Mouse (Mus musculus) myocyte (in vitro differentiated cells): ENCODE results near the gene Smtn. TPM values are rescaled to one million over a fixed set of nuclear protein-coding genes. Genes with fewer than 3 reads are reported as not detected.

ENCODE experiments used
- H3K27me3 ChIP-seq: one replicate; pipeline ENCODE4 v1.6.1; 2011; ENCODE audit not compliant: control insufficient read depth, insufficient read depth, insufficient read length
- H3K36me3 ChIP-seq: one replicate; pipeline ENCODE4 v1.6.1; 2011; ENCODE audit not compliant: control insufficient read depth, insufficient read depth
- H3K4me2 ChIP-seq: one replicate; pipeline ENCODE4 v1.6.1; 2011; ENCODE audit warnings: low read depth, control low read depth
- H3K4me3 ChIP-seq: one replicate; pipeline ENCODE4 v1.5.1; 2011; ENCODE audit warnings: mild to moderate bottlenecking, control low read depth, moderate library complexity
- H3K79me2 ChIP-seq: one replicate; pipeline ENCODE4 v1.6.1; 2011; ENCODE audit not compliant: control insufficient read depth, insufficient read depth
- H3ac ChIP-seq: one replicate; pipeline ENCODE4 v1.6.1; 2011; ENCODE audit not compliant: control insufficient read depth, insufficient read length
- CEBPB ChIP-seq: IDR thresholded peaks from 2 replicates; pipeline ENCODE4 v1.6.1; 2011; ENCODE audit warnings: mild to moderate bottlenecking, moderate library complexity; ENCODE audit not compliant: poor library complexity, insufficient read depth, severe bottlenecking
- E2F4 ChIP-seq: IDR thresholded peaks from one replicate; pipeline ENCODE4 v1.6.1; 2011; ENCODE audit warnings: mild to moderate bottlenecking, control low read depth, moderate library complexity; ENCODE audit not compliant: insufficient read depth
- MAX ChIP-seq: IDR thresholded peaks from one replicate; pipeline ENCODE4 v1.6.1; 2011; ENCODE audit warnings: low read depth, mild to moderate bottlenecking, control low read depth
- MYOD1 ChIP-seq, 3 experiments: IDR thresholded peaks; one replicate each; pipeline ENCODE4 v1.6.1; 2011; ENCODE audit warnings: control low read depth in 2 of 3, low read depth in 2 of 3, mild to moderate bottlenecking in 2 of 3, moderate library complexity in 1 of 3; ENCODE audit not compliant: insufficient read length in 2 of 3, control insufficient read depth in 1 of 3
- MYOG ChIP-seq, 3 experiments: IDR thresholded peaks; one replicate each; pipeline ENCODE4 v1.6.1; 2011; ENCODE audit warnings: control low read depth in 2 of 3, low read depth in 2 of 3, mild to moderate bottlenecking in 2 of 3; ENCODE audit not compliant: insufficient read length in 2 of 3, control insufficient read depth in 1 of 3, insufficient read depth in 1 of 3
- POLR2A ChIP-seq: IDR thresholded peaks from one replicate; pipeline ENCODE4 v1.6.1; 2011; ENCODE audit warnings: low read depth, mild to moderate bottlenecking, control low read depth, moderate library complexity; ENCODE audit not compliant: insufficient read length
- POLR2AphosphoS2 ChIP-seq: IDR thresholded peaks from one replicate; pipeline ENCODE4 v1.6.1; 2011; ENCODE audit warnings: low read depth, control low read depth; ENCODE audit not compliant: insufficient read length
- REST ChIP-seq: IDR thresholded peaks from one replicate; pipeline ENCODE4 v1.6.1; 2011; ENCODE audit warnings: mild to moderate bottlenecking, control low read depth, moderate library complexity; ENCODE audit not compliant: insufficient read depth, insufficient read length
- SRF ChIP-seq: IDR thresholded peaks from one replicate; pipeline ENCODE4 v1.6.1; 2011; ENCODE audit warnings: low read depth; ENCODE audit not compliant: control insufficient read depth, insufficient read length
- TCF12 ChIP-seq: IDR thresholded peaks from one replicate; pipeline ENCODE4 v1.6.1; 2011; ENCODE audit warnings: mild to moderate bottlenecking, control low read depth; ENCODE audit not compliant: poor library complexity, insufficient read depth, severe bottlenecking
- TCF3 ChIP-seq: IDR thresholded peaks from one replicate; pipeline ENCODE4 v1.6.1; 2011; ENCODE audit warnings: low read depth, control low read depth; ENCODE audit not compliant: insufficient read length
- USF1 ChIP-seq: IDR thresholded peaks from one replicate; pipeline ENCODE4 v1.6.1; 2011; ENCODE audit warnings: low read depth, mild to moderate bottlenecking, control low read depth, moderate library complexity
- polyA plus RNA-seq: library from polyadenylated mRNA; unstranded; fragments of >200 nt; fragmentation: generic; extraction: Trizol; gene quantifications from one replicate; pipeline ENCODE4 v1.2.1, GENCODE M21; 2012; ENCODE audit warnings: missing spikeins

The Smtn gene
- polyA plus RNA-seq, 1 experiment, result 141 TPM

DNA sequence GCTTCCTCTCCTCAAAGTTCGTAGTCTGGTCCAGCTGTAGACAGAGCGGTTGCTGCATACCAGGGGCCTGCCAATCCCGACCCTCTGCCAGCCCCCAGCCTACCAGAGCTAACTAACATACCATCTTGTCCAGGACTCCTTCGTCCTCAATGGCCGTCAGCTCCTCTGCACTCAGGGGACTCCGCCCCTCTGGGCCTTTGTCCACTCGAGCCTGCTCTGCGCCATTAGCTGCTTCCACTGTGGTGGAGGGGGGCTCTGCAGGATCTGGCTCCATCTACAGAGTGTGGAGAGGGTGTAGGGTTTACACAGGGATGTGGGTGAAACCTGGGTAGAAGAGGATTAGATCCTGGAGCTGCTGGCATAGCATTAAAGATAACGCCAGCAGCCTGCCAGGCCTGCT, 14.2 kb downstream of the Smtn start:
- Histone ChIP-seq H3K4me2 (peak overlapping the region; percentile 81), H3K36me3 (peaks cover 50% of the 10 kb centered on the region), H3ac (no peak overlapping the region), H3K27me3 (no peaks in the 10 kb centered on the region), H3K79me2 (no peaks in the 10 kb centered on the region), H3K4me3 (peak overlapping the region; percentile 12)
- TF ChIP-seq CEBPB (no peak), E2F4 (no peak), MYOD1 (IDR thresholded peaks at IDR 0.05; ENCODE audit: control insufficient read depth in 1 of 3, insufficient read length in 2 of 3, low read depth in 2 of 3) (no peak), POLR2AphosphoS2 (no peak), TCF12 (no peak), MYOG (IDR thresholded peaks at IDR 0.05; ENCODE audit: control insufficient read depth in 1 of 3, insufficient read depth in 1 of 3, insufficient read length in 2 of 3, low read depth in 2 of 3) (no peak), USF1 (no peak), TCF3 (no peak), MAX (no peak)

DNA sequence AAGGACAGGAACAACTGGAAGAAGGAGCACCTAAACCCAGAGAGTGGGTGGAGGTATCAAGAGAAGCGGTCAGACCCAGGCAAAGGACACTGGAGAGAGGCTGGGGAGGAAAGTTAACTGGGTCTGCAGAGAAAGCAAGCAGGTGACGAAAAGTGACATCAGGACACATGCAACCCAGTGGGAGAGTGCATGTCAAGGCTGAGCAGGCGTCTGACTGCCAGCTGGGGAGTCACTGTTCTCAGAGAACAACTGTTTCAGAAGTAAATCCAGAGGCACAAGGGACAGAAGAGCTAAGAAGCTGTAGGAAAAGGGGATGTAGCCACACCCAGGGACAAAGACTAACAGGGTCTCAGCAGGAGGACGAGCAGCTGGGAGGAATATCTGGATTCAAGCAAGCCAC, 14.9 kb downstream of the Smtn start:
- Histone ChIP-seq H3K4me3 (peak overlapping the region; percentile 12), H3K27me3 (no peaks in the 10 kb centered on the region), H3K4me2 (peak overlapping the region; percentile 81), H3K79me2 (no peaks in the 10 kb centered on the region), H3ac (no peak overlapping the region), H3K36me3 (peaks cover 46% of the 10 kb centered on the region)
- TF ChIP-seq MYOG (IDR thresholded peaks at IDR 0.05; ENCODE audit: control insufficient read depth in 1 of 3, insufficient read depth in 1 of 3, insufficient read length in 2 of 3, low read depth in 2 of 3) (peak; percentile 25 to 68 (median 45)), SRF (no peak), POLR2A (peak; percentile 24), MYOD1 (IDR thresholded peaks at IDR 0.05; ENCODE audit: control insufficient read depth in 1 of 3, insufficient read length in 2 of 3, low read depth in 2 of 3) (peak in 2 of 3 experiments; percentile 44 to 78)

DNA sequence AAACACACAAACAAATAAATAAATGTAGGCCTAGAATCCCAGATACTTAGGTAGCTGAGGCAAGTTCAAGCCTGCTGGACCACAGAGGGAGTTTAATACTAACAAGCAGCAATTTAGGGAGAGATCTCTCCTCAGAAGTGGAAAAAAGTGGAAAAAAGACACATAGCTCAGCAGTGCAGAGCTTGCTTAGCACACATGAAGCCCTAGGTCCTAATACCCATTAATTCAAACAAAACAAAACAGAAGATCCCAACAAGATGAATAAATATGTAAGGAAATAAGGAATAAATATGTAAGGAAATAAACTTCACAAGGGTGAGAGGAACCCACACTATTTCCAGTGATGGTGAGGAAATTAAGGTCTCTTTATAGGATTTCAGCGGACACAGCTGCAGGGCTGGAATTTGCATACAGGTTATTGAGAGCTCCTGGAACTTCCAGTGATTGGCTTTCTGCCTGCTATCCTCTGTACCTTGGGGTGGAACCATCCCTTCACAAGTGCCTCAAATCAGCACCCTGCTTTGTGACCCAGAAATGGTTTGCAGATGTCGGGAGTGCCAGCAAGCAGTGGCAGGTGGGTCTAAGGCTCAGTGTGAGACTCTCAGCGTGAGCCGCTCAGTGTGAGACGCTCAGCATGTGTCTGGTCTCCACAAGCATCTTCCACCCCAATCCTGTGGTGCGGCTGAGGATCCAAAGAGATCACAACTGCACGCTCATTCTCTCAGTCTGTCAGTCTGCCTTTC, 16.4 kb downstream of the Smtn start:
- TF ChIP-seq POLR2AphosphoS2 (peak; percentile 45), POLR2A (no peak)
- no peak overlapping the region for H3K4me2 ChIP-seq
- H3ac ChIP-seq, result no peak overlapping the region
- H3K27me3 ChIP-seq, result no peaks in the 10 kb centered on the region
- H3K36me3 ChIP-seq, result peaks cover 50% of the 10 kb centered on the region
- no peaks in the 10 kb centered on the region for H3K79me2 ChIP-seq
- H3K4me3 ChIP-seq, result no peak overlapping the region

- TF ChIP-seq MAX, result no peak
- TF ChIP-seq POLR2AphosphoS2, result peak; percentile 39
- peaks cover 41% of the 10 kb centered on the region for H3K36me3 ChIP-seq
Observed at GRCm38 (mm10) chr11:3522285-3523000, 18.0 kb downstream of the Smtn start.

DNA sequence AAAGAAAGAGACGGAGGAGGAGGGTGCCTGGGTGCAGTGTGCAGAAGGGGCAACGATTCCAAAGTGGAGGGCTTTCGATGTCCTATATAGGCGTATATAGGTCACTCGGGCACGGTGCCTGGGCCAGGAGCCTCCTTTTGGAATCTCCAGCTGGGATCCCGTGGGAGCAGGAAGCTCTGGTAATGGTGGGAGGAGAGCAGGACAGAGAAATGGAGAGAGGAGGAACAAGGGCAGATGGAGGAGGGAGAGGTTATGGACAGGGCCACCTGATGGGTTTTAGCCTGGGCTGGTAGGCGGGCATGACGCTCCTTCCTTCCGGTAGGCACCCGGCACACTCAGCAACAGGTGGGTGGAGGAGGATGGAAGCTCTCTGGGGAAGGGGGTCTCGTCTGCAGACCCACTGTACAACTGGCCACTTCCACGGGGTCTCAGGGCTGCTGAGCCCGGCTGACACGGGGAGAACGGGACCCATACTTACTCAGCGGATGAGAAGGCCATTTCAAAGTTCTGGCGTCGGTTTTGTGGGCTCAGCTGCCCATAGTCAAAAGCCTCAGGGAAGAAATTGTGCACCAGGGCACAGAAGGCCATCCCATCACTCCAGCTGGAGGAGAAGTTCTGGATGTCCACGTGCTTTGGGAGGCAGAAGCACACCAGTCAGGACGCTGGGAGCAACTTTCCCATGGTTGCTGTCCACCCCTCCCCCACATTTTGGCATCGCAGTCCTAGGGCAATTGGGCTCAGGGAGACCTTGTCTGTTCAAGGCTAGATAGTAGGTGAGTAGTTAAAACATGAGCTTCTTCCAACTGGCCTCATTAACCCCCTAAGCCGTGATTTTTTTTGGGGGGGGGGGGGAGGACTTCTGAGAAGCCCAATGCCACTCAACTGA, 18.8 kb downstream of the Smtn start:
- Histone ChIP-seq H3K4me3 (no peak overlapping the region), H3K4me2 (no peak overlapping the region), H3K27me3 (no peaks in the 10 kb centered on the region), H3ac (no peak overlapping the region), H3K79me2 (no peaks in the 10 kb centered on the region), H3K36me3 (peaks cover 41% of the 10 kb centered on the region)
- TF ChIP-seq MYOD1 (IDR thresholded peaks at IDR 0.05; ENCODE audit: control insufficient read depth in 1 of 3, insufficient read length in 2 of 3, low read depth in 2 of 3) (peak in 1 of 3 experiments; percentile 17), MYOG (IDR thresholded peaks at IDR 0.05; ENCODE audit: control insufficient read depth in 1 of 3, insufficient read depth in 1 of 3, insufficient read length in 2 of 3, low read depth in 2 of 3) (no peak), POLR2AphosphoS2 (peak; percentile 36), MAX (no peak), POLR2A (no peak), USF1 (no peak), TCF3 (no peak), REST (no peak), E2F4 (no peak), SRF (no peak), TCF12 (no peak), CEBPB (no peak)

More at GRCm38 (mm10) chr11:3522285-3523000, 18.0 kb downstream of the Smtn start:
- H3K4me2 ChIP-seq, result no peak overlapping the region
- no peak overlapping the region for H3K4me3 ChIP-seq
- H3K27me3 ChIP-seq, result no peaks in the 10 kb centered on the region
- H3K79me2 ChIP-seq, result no peaks in the 10 kb centered on the region
- no peak overlapping the region for H3ac ChIP-seq
